Mouse (Mus musculus) layer of hippocampus, adult 18-20 months (tissue): Measurements from ENCODE around the gene Xrcc3. TPM values are rescaled to one million over a fixed set of nuclear protein-coding genes. Genes with fewer than 3 reads are reported as not detected.

ENCODE experiments used
- DNase-seq, 2 experiments: peaks; one replicate each; pipeline ENCODE4 v3.0.0; 2022; ENCODE audit warnings: low spot score in 2 of 2
- total RNA-seq, 2 experiments: library from RNA; stranded (reverse); gene quantifications; 2 replicates each; pipeline ENCODE4 v1.2.3; 2021

The Xrcc3 gene
- total RNA-seq, 2 experiments from 2014 or later, result 4.0 to 6.0 TPM

GRCm38 (mm10) chr12:111816528-111816927 is 2.9 kb upstream of the Xrcc3 start:
- peak; percentile 78 to 85 for DNase-seq

DNA sequence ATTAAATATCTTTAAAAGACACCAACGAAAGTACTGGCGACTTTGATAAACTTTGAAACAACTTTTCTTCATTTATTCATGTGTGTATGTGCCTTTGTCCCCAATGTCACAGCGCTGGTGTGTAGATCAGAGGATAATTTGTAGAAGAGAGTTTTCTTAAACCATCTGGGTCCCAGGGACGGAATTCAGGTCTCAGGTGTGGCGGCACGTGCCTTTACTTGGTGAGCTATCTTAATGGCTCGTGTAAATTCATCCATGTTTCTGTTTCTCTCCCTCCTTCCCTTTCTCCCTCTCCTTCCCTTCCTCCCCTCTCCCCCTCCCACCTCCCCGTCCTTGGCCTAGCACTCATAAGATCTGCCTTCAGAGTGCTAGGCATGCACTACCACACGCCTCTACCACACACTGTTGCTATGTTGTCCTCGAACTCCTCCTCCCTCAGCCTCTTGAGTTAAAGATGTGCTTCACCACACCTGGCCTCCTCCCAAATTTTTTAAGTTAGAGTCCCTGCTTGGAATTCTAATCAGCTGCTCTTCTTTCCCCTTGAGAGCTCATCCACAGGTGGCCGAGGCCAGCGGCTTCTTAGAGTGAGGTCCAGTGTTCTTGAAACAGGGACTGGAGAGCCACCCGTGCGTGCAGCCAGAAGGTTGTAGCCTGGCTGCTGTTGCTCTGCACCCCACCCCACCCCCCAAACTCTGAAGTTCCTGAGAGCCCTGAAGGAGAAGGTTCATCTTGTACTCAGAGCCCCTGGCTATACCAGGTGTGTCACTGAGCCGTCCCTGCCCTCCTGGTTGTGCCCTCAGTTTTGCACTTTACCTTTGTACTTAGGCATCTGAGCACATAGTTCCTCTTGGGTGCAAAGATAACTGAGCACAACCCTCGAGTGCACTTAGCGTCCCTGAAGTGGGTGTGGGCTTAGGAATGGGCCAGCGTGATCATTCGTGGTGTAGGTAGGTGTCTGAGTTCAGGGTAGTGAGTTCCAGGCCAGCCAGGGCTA is 1.4 kb upstream of the Xrcc3 start:
- no peak for DNase-seq

DNA sequence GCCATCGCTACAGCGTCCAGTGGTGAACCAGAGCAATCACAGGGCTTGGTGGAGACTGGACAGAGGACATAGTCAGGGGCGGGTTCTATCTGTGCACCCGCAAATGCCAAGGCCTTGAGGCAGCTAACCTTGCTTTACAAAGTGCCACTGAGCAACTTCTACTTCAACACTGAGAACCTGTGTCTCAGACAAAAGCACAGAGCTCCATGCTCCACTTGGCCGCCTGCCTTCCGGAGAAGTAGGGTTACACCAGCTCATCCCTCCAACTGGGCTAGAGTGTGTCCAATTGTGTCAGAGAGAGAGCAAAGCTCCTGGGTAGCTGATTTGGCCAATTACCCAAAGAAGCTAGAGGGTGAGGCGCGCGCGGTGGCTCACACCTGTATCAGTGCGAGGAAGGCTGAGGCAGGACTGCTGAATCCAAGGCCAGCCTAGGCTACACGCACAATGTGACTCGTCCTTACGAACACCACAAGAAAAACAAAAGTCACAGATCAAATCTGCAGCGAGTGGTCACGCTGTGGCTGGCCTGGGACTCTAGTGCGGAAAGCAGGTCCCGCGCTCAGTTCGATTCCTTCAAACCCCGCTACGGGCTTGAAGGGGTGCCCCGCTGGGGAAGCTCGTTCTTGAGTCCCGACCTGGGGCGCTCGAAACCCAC is 435 bp downstream of the Xrcc3 start:
- no peak for DNase-seq

GRCm38 (mm10) chr12:111812611-111813010 is 1.1 kb downstream of the Xrcc3 start:
- DNase-seq, result no peak

GRCm38 (mm10) chr12:111812075-111812474 is 1.6 kb downstream of the Xrcc3 start:
- no peak for DNase-seq

- DNase-seq, result peak; percentile 58 to 79
Measured at GRCm38 (mm10) chr12:111809762-111810161, 3.9 kb downstream of the Xrcc3 start.

DNA sequence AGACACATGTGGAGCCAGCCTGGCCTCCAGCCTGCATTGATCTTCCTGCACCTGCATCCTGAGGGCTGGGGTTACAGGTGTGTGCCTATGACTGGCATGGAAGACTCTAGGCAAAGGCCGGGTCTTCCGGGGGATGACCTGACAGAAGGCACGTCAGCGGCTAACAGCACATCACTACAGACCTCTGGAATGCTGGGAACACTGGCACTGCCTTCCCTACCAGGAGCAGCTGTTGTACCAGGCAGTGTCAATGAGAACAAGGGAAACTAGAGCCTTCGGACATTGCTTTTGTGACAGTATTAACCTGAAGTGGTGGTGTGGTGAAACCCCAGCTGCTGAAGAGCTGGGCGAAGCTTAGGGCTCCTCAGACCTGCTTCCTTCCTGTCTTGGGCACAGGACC is 4.9 kb downstream of the Xrcc3 start:
- no peak for DNase-seq

GRCm38 (mm10) chr12:111803538-111803937 is 10.1 kb downstream of the Xrcc3 start:
- no peak for DNase-seq

DNA sequence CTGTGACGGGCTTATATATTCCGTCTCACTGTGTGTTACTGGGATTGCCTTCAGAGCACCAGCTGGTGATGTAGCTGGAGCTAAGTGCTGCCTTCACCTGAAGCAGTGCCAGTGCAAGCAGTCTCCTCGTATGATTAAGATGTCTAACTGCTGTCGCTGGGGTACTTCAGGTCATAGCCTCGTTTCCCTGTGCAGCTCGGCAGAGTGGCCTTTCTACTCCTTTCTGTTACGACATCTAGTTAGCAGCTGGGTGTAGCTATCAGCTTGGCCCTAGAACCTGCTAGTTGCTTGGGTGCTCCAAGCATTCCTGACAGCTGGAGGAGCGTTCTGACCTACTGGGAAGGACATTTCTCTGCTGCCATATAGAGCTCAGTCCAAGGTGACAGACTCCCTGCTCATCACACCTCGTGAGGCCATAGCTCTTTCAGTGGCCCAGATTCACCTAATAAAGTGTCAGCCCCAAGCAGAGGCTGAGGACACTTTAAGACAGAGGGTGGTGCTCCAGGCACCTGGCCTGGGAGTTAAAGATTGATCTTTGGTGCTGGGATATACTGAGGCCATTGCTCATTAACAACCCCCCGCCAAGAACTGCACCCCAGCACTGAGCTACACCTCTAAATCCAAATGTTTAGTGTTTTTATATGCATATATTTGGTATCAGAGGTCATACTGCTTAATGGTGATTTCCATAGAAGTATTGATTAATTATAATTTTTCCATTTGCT is 13.1 kb downstream of the Xrcc3 start:
- DNase-seq, result no peak

- no peak for DNase-seq
Measured at GRCm38 (mm10) chr12:111798493-111798892, 15.2 kb downstream of the Xrcc3 start.

- DNase-seq, result no peak
Measured at GRCm38 (mm10) chr12:111797251-111797650, 16.4 kb downstream of the Xrcc3 start.

- DNase-seq, result no peak
Measured at GRCm38 (mm10) chr12:111795180-111795895, 18.3 kb downstream of the Xrcc3 start.

DNA sequence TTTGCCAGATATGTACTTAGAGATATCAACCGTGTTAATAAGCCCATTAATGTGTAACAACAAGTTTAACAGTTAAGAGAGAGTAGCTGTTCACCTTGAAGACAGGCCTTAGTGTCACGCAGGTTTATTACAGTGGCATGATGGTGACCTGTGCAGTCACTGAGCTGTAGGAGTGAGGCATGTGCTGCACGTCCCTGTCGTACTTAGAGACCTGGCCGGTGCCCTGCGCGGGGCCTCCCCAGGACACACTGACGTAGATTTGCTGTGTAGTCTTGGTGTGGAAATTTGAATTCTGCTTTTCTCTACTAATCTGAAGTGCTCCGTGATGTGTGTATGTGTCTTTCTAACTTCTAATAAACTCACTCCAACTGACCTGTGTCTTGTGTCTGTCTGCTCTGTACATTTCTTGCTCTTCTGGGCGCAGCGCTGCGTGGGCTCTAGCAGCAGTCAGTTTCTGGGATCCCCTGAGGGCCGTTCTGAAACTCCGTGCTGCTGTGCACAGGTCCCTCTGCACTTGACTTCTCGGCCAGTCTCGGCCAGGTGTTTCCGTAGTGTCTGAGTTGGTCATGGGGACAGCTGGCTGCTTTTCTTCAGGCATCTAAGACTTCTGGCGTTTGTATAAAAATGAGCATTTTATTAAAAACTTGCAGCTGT is 19.0 kb downstream of the Xrcc3 start:
- no peak for DNase-seq

DNA sequence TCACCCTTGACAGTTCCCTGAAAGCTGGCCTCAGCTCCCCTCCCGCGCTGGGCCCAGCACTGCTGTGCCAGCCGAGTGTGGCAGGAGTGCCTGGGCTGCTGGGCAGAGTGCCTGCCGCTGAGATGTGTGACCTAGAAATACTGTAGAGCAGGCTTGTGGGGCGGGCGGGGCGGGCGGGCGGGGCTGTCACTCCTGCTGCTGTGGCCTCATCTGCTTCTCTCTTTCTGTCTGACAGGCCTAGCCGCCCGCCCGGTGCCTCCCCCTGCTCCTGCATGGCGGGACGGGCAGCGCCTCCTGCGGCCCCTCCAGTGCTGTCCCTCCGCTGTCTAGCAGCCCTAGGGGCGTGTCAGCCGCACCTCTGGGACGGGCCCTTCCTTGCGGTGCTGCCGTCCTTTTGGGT is 19.6 kb downstream of the Xrcc3 start:
- no peak for DNase-seq

- DNase-seq, result no peak
Measured at GRCm38 (mm10) chr12:111791474-111792104, 22.1 kb downstream of the Xrcc3 start.

DNA sequence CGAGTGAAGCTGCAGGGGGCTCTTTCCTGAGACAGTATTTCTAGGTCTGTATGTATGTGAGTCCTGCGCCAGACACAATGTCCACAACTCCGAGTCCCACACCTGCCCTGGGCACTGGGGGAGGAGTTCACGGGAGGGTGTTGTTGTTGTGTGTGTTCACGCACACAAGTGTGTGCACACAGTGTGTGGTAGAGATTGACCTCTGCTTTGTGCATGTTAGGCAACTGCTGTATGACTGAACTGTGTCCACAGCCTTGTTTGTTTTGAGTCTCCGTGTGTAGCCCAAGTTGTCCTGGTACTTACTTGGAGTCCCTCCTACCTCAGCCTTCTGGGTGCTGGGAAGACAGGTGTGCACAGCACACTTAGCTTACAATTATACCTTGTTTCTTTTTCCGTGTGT is 23.0 kb downstream of the Xrcc3 start:
- no peak for DNase-seq

GRCm38 (mm10) chr12:111790090-111790489 is 23.6 kb downstream of the Xrcc3 start:
- DNase-seq, result no peak

DNA sequence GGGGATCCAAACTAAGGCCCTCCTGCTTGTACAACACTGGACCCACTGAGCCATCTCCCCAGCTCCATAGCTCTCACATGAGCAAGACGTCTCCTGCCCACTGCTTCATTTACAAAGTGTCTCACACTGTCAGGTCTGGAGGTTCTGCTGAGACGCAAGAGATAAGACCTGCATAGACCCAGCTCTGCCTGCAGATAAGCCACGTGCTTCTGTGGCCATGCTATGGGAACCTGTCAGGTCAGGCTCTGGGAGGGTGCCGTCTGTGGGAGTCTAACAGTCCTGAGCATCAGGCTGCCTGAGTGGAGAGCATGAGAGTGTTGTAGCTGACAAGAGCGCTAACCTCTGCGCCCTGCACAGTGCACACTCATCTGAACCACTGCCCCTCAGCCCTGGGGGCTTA is 26.7 kb downstream of the Xrcc3 start:
- no peak for DNase-seq

DNA sequence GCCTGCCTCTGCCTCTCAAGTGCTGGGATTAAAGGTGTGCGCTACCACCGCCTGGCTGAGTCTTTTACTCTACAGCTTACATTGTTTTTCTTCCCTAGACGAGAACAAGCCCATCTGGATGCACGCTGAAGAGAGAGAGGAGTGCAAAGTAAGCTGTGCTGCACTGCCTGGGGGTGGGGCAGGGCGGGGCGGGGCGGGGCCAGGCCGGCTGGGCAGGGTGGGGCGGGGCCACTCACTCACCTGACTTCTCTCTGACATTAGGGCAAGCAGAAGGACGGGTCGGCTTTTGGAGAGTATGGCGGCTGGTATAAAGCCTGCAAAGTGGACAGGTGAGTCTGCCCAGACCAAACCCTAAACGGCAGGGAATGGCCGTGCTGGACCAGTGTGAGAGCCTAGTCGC is 28.5 kb downstream of the Xrcc3 start:
- DNase-seq, result no peak

- DNase-seq, result no peak
Measured at GRCm38 (mm10) chr12:111779544-111779943, 34.1 kb downstream of the Xrcc3 start.
